Mouse (Mus musculus): ENCODE data around the gene Ndufs5.

- TF ChIP-seq USF1 (IDR thresholded peaks at IDR 0.05; ENCODE audit: low read depth, low read length) = no peak
- no peak for TF ChIP-seq MEF2A (IDR thresholded peaks at IDR 0.05; ENCODE audit: borderline replicate concordance, low read depth, low read length)
- no peak for TF ChIP-seq POLR2A (IDR thresholded peaks at IDR 0.05; ENCODE audit: low read depth, low read length)
- TF ChIP-seq USF2 (conservative IDR thresholded peaks at IDR 0.05; ENCODE audit: low read depth, low read length) = no peak
- TF ChIP-seq CTCF (conservative IDR thresholded peaks at IDR 0.05 in 1 of 2, IDR thresholded peaks at IDR 0.05 in 1 of 2; ENCODE audit: low read depth in 2 of 2, low read length in 2 of 2) = no peak
- no peak for TF ChIP-seq EP300 (IDR thresholded peaks at IDR 0.05; ENCODE audit: low read length)
- no peak for TF ChIP-seq MAFK (IDR thresholded peaks at IDR 0.05; ENCODE audit: insufficient replicate concordance, low read length)
- TF ChIP-seq HCFC1 (IDR thresholded peaks at IDR 0.05; ENCODE audit: low read depth, low read length) = no peak
- no peak for TF ChIP-seq MXI1 (IDR thresholded peaks at IDR 0.05; ENCODE audit: low read depth, low read length)
- TF ChIP-seq MAZ (IDR thresholded peaks at IDR 0.05; ENCODE audit: low read depth, low read length) = no peak
Observed at GRCm38 (mm10) chr4:123765071-123765470, 47.1 kb upstream of the Ndufs5 start.
